In genomic region chr16:31617823-31618371, GRCm38 (mm10) we compare ENCODE assay signal across 8 mouse cellular contexts. TPM values are rescaled to one million over a fixed set of nuclear protein-coding genes. Genes with fewer than 3 reads are reported as not detected.
DNase-seq lines count a peak whose midpoint lies in the region; ATAC-seq and TF ChIP-seq lines count a peak whose summit lies in the region.

No protein-coding gene starts in this region.

- TF ChIP-seq EP300 in liver, postnatal 0 days (IDR thresholded peaks at IDR 0.05; ENCODE audit: low read depth), result no peak

- TF ChIP-seq CTCF in liver, postnatal 0 days (IDR thresholded peaks at IDR 0.05; ENCODE audit: low read depth), result no peak

- H3K9ac ChIP-seq in liver, postnatal 0 days (replicated peaks), result no peak overlapping the region

- H3K9me3 ChIP-seq in heart, embryonic 10.5 days, result no peaks in the 10 kb centered on the region
- no peaks in the 10 kb centered on the region for H3K9me3 ChIP-seq in liver, postnatal 0 days (ENCODE audit: low read length)

- H3K36me3 ChIP-seq in heart, embryonic 10.5 days, result no peaks in the 10 kb centered on the region
- H3K36me3 ChIP-seq in liver, postnatal 0 days (replicated peaks; ENCODE audit: insufficient read depth, low read length), result no peaks in the 10 kb centered on the region

- WGBS in heart, embryonic 10.5 days, result 16% methylated on average over 10 of the region's 10 CpGs
- 45% methylated on average over 10 of the region's 10 CpGs for WGBS in liver, postnatal 0 days (ENCODE audit: insufficient replicate concordance)

- peak; percentile 56 for DNase-seq in adrenal gland, postnatal 10 days
- no peak for DNase-seq in adrenal gland, adult (ENCODE audit: inconsistent age in 2 of 2, low spot score in 1 of 2)
- DNase-seq in embryo, embryonic 9.5 days (ENCODE audit: extremely low spot score), result peak; percentile 70
- DNase-seq in heart, embryonic 10.5 days (ENCODE audit: low spot score), result no peak
- DNase-seq in kidney, adult 8-10 months, result peak; percentile 31 to 34
- peak; percentile 42 for DNase-seq in liver, postnatal 0 days
- peak; percentile 23 for DNase-seq in ovary, postnatal 36 days (ENCODE audit: low spot score)

- H3K27ac ChIP-seq in heart, embryonic 10.5 days, result peak overlapping the region; percentile 65
- no peak overlapping the region for H3K27ac ChIP-seq in liver, postnatal 0 days (ENCODE audit: low read depth)

- ATAC-seq in liver, postnatal 0 days, result no peak
- no peak for ATAC-seq in megakaryocyte-erythroid progenitor cell, adult 5-6 weeks (replicated peaks; ENCODE audit: low FRiP score, low TSS enrichment, poor library complexity, severe bottlenecking)

- no peaks in the 10 kb centered on the region for H3K27me3 ChIP-seq in heart, embryonic 10.5 days (ENCODE audit: insufficient read depth, poor library complexity, severe bottlenecking)
- no peaks in the 10 kb centered on the region for H3K27me3 ChIP-seq in liver, postnatal 0 days (ENCODE audit: insufficient read depth, low read length)

- no peak overlapping the region for H3K4me2 ChIP-seq in liver, postnatal 0 days (ENCODE audit: low read depth, low read length)

- H3K4me1 ChIP-seq in heart, embryonic 10.5 days, result peaks cover 16% of the 10 kb centered on the region
- H3K4me1 ChIP-seq in liver, postnatal 0 days (ENCODE audit: insufficient read depth), result 0 out of 2 replicates have a peak, but pooled peaks cover 4% of the 10 kb centered on the region

- peak overlapping the region; percentile 43 for H3K4me3 ChIP-seq in heart, embryonic 10.5 days
- H3K4me3 ChIP-seq in liver, postnatal 0 days (ENCODE audit: low read depth, low read length), result no peak overlapping the region

RNA-seq across cellular contexts. Expression of gene Dlg1, which starts 45.3 kb away (rescaled TPM):
- total RNA-seq in adrenal gland, postnatal 10 days (2021), result 10 to 100 TPM; 61.9 to 66.1 TPM
- polyA plus RNA-seq in heart, embryonic 10.5 days (2016; fragmentation: Nextera tagmentation; extraction: Ambion mirVana), result 21.1 and 25.5 TPM in 2 replicates
- 4.5 and 5.6 TPM in 2 replicates for polyA plus RNA-seq in liver, postnatal 0 days (2015; fragmentation: Nextera tagmentation; extraction: Ambion mirVana)
- total RNA-seq in megakaryocyte-erythroid progenitor cell, adult 5-6 weeks (2014; fragmentation: Nextera tagmentation), result 45.4 and 47.2 TPM in 2 replicates
- total RNA-seq in megakaryocyte-erythroid progenitor cell, adult 5-6 weeks (2017), result 46.5 and 52.3 TPM in 2 replicates

Comparison
In these comparisons a context has a peak if more than half of its experiments do, and no peak if none do; other contexts are left out.
1. DNase-seq: peak in adrenal gland, postnatal 10 days (single experiment), embryo, embryonic 9.5 days (single experiment), kidney, adult 8-10 months (2 of 2), liver, postnatal 0 days (single experiment) and ovary, postnatal 36 days (single experiment); none in adrenal gland, adult (0 of 2) and heart, embryonic 10.5 days (single experiment).